Comparison of ENCODE assay signal across 16 mouse cellular contexts in genomic region chr2:93364951-93365350, GRCm38 (mm10). TPM values are rescaled to one million over a fixed set of nuclear protein-coding genes. Genes with fewer than 3 reads are reported as not detected.
A peak's percentile ranks its signal among the peaks of the same experiment; 100 is the strongest.
DNase-seq lines count a peak whose midpoint lies in the region.
"Had no signal": no experiment of that assay in that cellular context is flagged by ENCODE, and none has a peak within 500 bp of the region (broad histone marks: within the 10 kb centered on the region; RNA-seq: fewer than 3 reads in every experiment).

No protein-coding gene starts in this region.

- intact Hi-C loops in heart, postnatal 25 days (cut with DNase I) = no loop called here
- intact Hi-C loops in left cerebral cortex, postnatal 4 days (cut with DNase I) = no loop called here
- intact Hi-C loops in left cerebral cortex, postnatal 36 days (cut with DNase I) = no loop called here

- H3K4me1 ChIP-seq in limb, embryonic 10.5 days = peaks cover 48% of the 10 kb centered on the region

- peak; percentile 64 for DNase-seq in heart, adult 11 months
- DNase-seq in heart, postnatal 25 days (ENCODE audit: low spot score) = no peak
- DNase-seq in left cerebral cortex, postnatal 4 days = peak; percentile 64
- DNase-seq in left cerebral cortex, postnatal 36 days (ENCODE audit: low spot score in 2 of 2) = no peak
- DNase-seq in limb, embryonic 10.5 days (ENCODE audit: low spot score) = no peak
- no peak for DNase-seq in spleen, adult 12 weeks (ENCODE audit: low spot score)
- DNase-seq: adrenal gland, adult 2 months; adrenal gland, postnatal 14 days; gastrocnemius, postnatal 10 days; gastrocnemius, postnatal 36 days; heart, postnatal 36 days had no signal

- no peaks in the 10 kb centered on the region for H3K9me3 ChIP-seq in limb, embryonic 10.5 days (replicated peaks)
- H3K9me3 ChIP-seq: embryonic facial prominence, embryonic 12.5 days; embryonic facial prominence, embryonic 15.5 days; forebrain, embryonic 12.5 days had no signal

- peak overlapping the region; percentile 22; the same call in 1 of the 2 replicates for H3K27ac ChIP-seq in limb, embryonic 10.5 days
- H3K27ac ChIP-seq: embryonic facial prominence, embryonic 12.5 days; embryonic facial prominence, embryonic 15.5 days; forebrain, embryonic 12.5 days had no signal

- 75% methylated on average over 2 of the region's 2 CpGs for WGBS in limb, embryonic 10.5 days

- no peaks in the 10 kb centered on the region for H3K27me3 ChIP-seq in limb, embryonic 10.5 days (ENCODE audit: low read depth, poor library complexity, severe bottlenecking)
- H3K27me3 ChIP-seq: embryonic facial prominence, embryonic 12.5 days; embryonic facial prominence, embryonic 15.5 days had no signal

- H3K36me3 ChIP-seq in limb, embryonic 10.5 days = no peaks in the 10 kb centered on the region
- H3K36me3 ChIP-seq: embryonic facial prominence, embryonic 12.5 days; embryonic facial prominence, embryonic 15.5 days; forebrain, embryonic 12.5 days had no signal

- no peak overlapping the region for H3K4me3 ChIP-seq in limb, embryonic 10.5 days
- H3K4me3 ChIP-seq: embryonic facial prominence, embryonic 12.5 days; embryonic facial prominence, embryonic 15.5 days; forebrain, embryonic 12.5 days had no signal

RNA-seq across cellular contexts. Expression of gene Tspan18, which starts 30.6 kb away (rescaled TPM):
- total RNA-seq in heart, postnatal 25 days (2021) = 10 to 100 TPM; 15.6 to 18.9 TPM
- 10 to 100 TPM; 13.8 to 14.6 TPM for total RNA-seq in left cerebral cortex, postnatal 4 days (2021)
- 1 to 10 TPM; 2.1 TPM for total RNA-seq in left cerebral cortex, postnatal 36 days (2021)
- 9.9 and 13.4 TPM in 2 replicates for polyA plus RNA-seq in limb, embryonic 10.5 days (2016; fragmentation: Nextera tagmentation; extraction: Ambion mirVana)
- total RNA-seq: granulocyte monocyte progenitor cell, adult 5-6 weeks had no signal
- polyA plus RNA-seq: inflammation-experienced regulatory T-cells, adult 6 months had no signal

Comparison
In these comparisons a context has a peak if more than half of its experiments do, and no peak if none do; other contexts are left out.
1. DNase-seq: peak in heart, adult 11 months (single experiment) and left cerebral cortex, postnatal 4 days (single experiment); none in heart, postnatal 25 days (single experiment), left cerebral cortex, postnatal 36 days (0 of 2), limb, embryonic 10.5 days (single experiment) and spleen, adult 12 weeks (single experiment).
2. RNA of gene Tspan18, which starts 30.6 kb away (total RNA-seq): 15.6 to 18.9 TPM in heart, postnatal 25 days and 13.8 to 14.6 TPM in left cerebral cortex, postnatal 4 days; 2.1 TPM in left cerebral cortex, postnatal 36 days; every median in the first group is over 4 times any median in the second.